Mouse (Mus musculus) hindbrain, embryonic 13.5 days (tissue): ENCODE data around the gene Serpina1e. TPM values are rescaled to one million over a fixed set of nuclear protein-coding genes. Genes with fewer than 3 reads are reported as not detected.

Experiments used
- ATAC-seq: fragments of 200-750 bp; cut with Nextera tagmentation; 2 replicates; pipeline ENCODE4 v1.8.0; 2017; ENCODE audit warnings: moderate TSS enrichment; ENCODE audit not compliant: low FRiP score
- H3K27ac ChIP-seq: fragments of 300-500 bp; sonication (generic); 2 replicates; pipeline ENCODE4 v1.5.1; 2015; ENCODE audit warnings: inconsistent platforms, mild to moderate bottlenecking, moderate library complexity
- H3K27me3 ChIP-seq: fragments of 300-500 bp; sonication (generic); 2 replicates; pipeline ENCODE4 v1.6.1; 2015; ENCODE audit warnings: mild to moderate bottlenecking, inconsistent platforms
- H3K36me3 ChIP-seq: fragments of 300-500 bp; sonication (generic); 2 replicates; pipeline ENCODE4 v1.6.1; 2015; ENCODE audit warnings: mild to moderate bottlenecking, inconsistent platforms
- H3K4me1 ChIP-seq: fragments of 300-500 bp; sonication (generic); replicated peaks from 2 replicates; pipeline ENCODE4 v1.6.1; 2015; ENCODE audit warnings: inconsistent platforms
- H3K4me2 ChIP-seq: fragments of 300-500 bp; sonication (generic); 2 replicates; pipeline ENCODE4 v1.6.1; 2015; ENCODE audit warnings: inconsistent platforms, mild to moderate bottlenecking, moderate library complexity
- H3K4me3 ChIP-seq: fragments of 300-500 bp; sonication (generic); 2 replicates; pipeline ENCODE4 v1.5.1; 2015; ENCODE audit warnings: mild to moderate bottlenecking, inconsistent platforms
- H3K9ac ChIP-seq: fragments of 300-500 bp; sonication (generic); 2 replicates; pipeline ENCODE4 v1.6.1; 2015; ENCODE audit warnings: mild to moderate bottlenecking, inconsistent platforms
- H3K9me3 ChIP-seq: fragments of 300-500 bp; sonication (generic); 2 replicates; pipeline ENCODE4 v1.6.1; 2016; ENCODE audit warnings: inconsistent platforms
- WGBS: fragments of 180-500 bp; shearing (Covaris S2); methylation state at CpG from one replicate; pipeline ENCODE4 v1.1.7; 2015; 5-methylcytosine and 5-hydroxymethylcytosine counted together
- polyA plus RNA-seq: library from polyadenylated mRNA; unstranded; fragments of >200 nt; fragmentation: Nextera tagmentation; extraction: Ambion mirVana; gene quantifications from 2 replicates; pipeline ENCODE4 v1.2.1, GENCODE M21; 2015

Gene Serpina1e
- polyA plus RNA-seq, 1 experiment from 2014 or later: not detected

DNA sequence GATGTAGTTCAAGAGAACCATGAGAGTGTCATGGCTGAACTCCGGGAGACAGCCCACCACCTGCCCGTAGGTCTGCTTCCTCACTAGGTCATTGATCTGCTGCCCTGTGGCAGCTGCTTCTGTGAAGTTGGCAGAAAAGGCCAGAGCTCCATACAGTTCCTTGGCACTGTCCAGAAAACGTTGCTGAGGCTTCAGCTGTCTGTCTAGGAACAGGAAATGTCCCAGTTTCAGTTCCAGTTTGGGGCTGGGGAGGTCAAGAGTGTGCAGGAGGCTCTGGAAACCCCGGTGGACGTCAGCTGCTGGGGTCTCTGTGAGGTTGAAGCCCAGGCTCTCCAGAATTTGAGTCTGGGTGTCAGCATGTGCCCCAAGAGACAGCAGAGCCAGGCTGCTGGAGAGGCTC is 27.1 kb upstream of the Serpina1e start:
- Histone ChIP-seq H3K27ac (no peak overlapping the region), H3K4me1 (no peaks in the 10 kb centered on the region), H3K9me3 (no peaks in the 10 kb centered on the region), H3K9ac (no peak overlapping the region), H3K4me3 (no peak overlapping the region), H3K36me3 (no peaks in the 10 kb centered on the region), H3K4me2 (no peak overlapping the region), H3K27me3 (no peaks in the 10 kb centered on the region)
- 75% methylated on average over 5 of the region's 5 CpGs for WGBS
- no peak for ATAC-seq

DNA sequence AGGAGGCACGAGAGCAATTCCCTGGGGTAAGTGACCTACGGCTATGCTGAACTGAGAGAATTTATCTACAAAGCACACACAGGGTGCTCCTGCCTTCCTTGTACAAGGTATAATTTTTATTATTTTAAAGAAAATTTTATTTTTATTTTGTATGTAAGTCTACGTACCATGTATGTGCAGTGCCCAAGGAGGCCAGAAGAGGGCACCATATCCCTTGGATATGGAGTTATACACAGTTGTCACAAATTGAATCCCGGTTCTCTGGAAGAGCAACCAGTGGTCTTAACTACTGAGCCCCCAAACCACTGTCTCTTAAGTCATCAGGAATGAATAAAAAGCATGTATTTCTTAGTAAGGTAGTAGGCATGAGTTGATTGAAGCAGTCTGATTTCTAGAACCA is 26.2 kb upstream of the Serpina1e start:
- H3K4me1 ChIP-seq: no peaks in the 10 kb centered on the region
- no peak for ATAC-seq

DNA sequence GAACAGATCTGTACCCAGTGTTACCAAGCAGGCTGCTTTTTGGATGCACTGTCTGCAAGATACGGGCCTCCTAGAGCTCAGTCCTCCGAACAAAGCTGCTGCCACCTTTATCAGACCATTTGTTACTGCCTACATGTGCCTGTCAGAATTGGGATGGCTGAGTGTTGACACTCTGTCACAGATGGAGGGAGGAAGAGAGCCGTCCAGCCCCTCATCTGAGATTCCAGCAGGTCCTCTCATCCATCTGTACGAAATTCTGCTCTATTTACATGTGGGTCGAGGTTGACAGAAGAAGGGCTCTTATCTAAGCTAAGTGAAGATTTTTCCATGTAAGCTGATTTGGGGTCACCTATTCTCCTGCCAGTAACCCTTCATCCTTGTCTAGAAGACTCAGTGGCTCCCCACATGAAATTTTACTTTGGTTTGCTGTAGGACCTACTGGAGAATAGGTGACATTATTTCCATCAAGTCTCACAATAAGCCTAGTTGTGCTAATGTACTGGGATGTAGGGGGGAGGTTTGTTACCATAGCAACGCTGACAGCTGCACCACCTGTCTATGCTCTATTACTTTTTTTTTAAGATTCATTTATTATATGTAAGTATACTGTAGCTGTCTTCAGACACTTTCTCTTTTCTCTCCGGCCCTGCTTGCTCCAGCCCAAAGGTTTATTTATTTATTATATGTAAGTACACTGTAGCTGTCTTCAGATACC is 23.0 kb upstream of the Serpina1e start:
- no peak overlapping the region for H3K9ac ChIP-seq
- H3K27ac ChIP-seq: no peak overlapping the region
- no peaks in the 10 kb centered on the region for H3K36me3 ChIP-seq
- H3K4me3 ChIP-seq: no peak overlapping the region
- H3K9me3 ChIP-seq: no peaks in the 10 kb centered on the region
- H3K27me3 ChIP-seq: no peaks in the 10 kb centered on the region
- H3K4me1 ChIP-seq: no peaks in the 10 kb centered on the region
- 84% methylated on average over 7 of the region's 7 CpGs for WGBS
- no peak overlapping the region for H3K4me2 ChIP-seq
- ATAC-seq: no peak

More for the DNA sequence above, 26.2 kb upstream of the Serpina1e start:
- no peak overlapping the region for H3K27ac ChIP-seq
- no peak overlapping the region for H3K9ac ChIP-seq
- WGBS: 67% methylated on average over 4 of the region's 4 CpGs
- H3K9me3 ChIP-seq: no peaks in the 10 kb centered on the region
- H3K36me3 ChIP-seq: no peaks in the 10 kb centered on the region
- no peak overlapping the region for H3K4me3 ChIP-seq
- no peaks in the 10 kb centered on the region for H3K27me3 ChIP-seq
- no peak overlapping the region for H3K4me2 ChIP-seq

DNA sequence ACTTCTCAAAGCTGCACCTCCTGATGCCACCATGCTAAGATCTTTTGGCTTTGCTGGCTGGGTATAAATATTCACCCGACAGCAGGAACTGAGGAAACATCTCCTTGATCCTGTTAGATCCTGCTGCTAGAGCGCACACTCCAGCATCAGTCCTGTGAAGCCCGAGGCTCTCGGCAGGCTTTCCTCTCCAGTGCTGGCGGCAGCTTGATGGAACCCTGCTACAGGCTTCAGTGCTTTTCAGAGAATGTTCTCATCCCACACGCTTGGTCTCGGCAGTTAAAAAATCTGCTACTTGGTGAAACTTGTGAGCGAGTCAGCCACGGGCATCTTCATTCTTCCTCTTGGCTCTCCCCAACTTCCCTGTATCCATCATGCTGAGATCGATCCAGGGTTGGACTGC is 19.5 kb upstream of the Serpina1e start:
- Histone ChIP-seq H3K4me3 (no peak overlapping the region), H3K4me1 (no peaks in the 10 kb centered on the region), H3K9me3 (no peaks in the 10 kb centered on the region), H3K27ac (no peak overlapping the region), H3K4me2 (no peak overlapping the region), H3K9ac (no peak overlapping the region), H3K36me3 (no peaks in the 10 kb centered on the region), H3K27me3 (no peaks in the 10 kb centered on the region)
- 90% methylated on average over 10 of the region's 10 CpGs for WGBS
- no peak for ATAC-seq

DNA sequence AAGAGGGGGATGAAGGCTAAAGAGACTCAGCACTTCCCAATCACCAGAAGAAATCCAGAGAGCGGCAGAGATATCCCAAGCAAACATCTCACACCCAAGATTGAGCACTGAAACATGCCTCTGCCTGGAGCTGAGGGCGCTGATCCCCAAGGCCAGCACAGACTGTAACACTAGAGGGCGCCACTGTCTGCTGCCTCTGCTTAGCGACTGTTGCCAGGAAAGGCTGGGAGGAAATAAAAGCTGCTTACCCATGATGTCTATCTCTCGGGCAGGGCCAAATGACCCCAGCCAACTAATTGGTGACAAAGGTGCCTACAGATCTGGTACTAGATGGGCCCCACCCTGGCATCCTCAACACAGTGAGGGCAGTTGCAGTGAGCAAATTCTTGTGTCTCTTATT is 19.1 kb upstream of the Serpina1e start:
- no peaks in the 10 kb centered on the region for H3K9me3 ChIP-seq
- H3K9ac ChIP-seq: no peak overlapping the region
- WGBS: 33% methylated on average over 5 of the region's 5 CpGs
- H3K27ac ChIP-seq: no peak overlapping the region
- H3K27me3 ChIP-seq: no peaks in the 10 kb centered on the region
- H3K36me3 ChIP-seq: no peaks in the 10 kb centered on the region
- no peak overlapping the region for H3K4me2 ChIP-seq
- H3K4me1 ChIP-seq: no peaks in the 10 kb centered on the region
- H3K4me3 ChIP-seq: no peak overlapping the region
- ATAC-seq: no peak

DNA sequence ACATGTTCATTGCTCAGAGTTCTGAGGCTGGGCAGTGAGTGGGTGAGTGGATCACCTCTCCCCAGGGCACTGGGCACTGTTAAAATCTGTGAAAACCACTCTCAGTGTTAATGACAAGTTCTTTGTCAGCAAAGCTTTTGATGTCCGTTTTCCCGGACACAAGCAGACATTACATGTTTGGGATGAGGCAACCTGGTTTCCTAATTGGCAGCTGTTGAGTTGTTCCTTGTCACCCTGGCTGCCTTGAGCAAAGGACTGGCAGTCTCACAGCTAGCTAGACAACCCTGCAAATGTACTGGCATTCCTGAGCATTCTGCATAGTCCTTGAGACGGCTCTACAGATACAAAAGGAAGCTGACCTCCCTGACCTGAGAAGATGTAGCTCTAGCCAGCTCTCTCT is 18.3 kb upstream of the Serpina1e start:
- Histone ChIP-seq H3K9me3 (0 out of 2 replicates have a peak, but pooled peaks cover 3% of the 10 kb centered on the region), H3K4me2 (no peak overlapping the region), H3K9ac (no peak overlapping the region), H3K4me1 (no peaks in the 10 kb centered on the region), H3K27me3 (no peaks in the 10 kb centered on the region), H3K4me3 (no peak overlapping the region), H3K27ac (no peak overlapping the region), H3K36me3 (no peaks in the 10 kb centered on the region)
- 62% methylated on average over 3 of the region's 3 CpGs for WGBS
- no peak for ATAC-seq

DNA sequence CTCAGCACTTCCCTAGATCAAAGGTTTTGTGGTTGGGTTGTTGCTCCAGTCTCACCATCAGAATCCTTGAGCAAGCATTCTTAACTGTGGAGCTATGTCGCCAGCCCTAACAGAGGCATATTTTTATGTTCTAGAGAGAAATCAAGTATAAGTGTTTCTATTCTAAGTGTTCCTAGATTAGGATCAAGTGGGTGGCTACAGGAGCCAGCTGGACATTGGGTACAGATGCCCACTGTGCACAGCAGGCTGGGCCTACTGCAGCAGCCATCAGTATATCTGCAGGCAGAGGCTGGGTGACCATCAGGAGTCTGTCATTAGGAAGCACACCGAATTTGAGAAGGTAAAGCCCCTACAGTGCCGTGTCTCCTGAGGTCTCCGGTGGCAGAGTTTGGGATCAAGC is 12.3 kb upstream of the Serpina1e start:
- Histone ChIP-seq H3K9ac (no peak overlapping the region), H3K9me3 (0 out of 2 replicates have a peak, but pooled peaks cover 3% of the 10 kb centered on the region), H3K36me3 (no peaks in the 10 kb centered on the region), H3K27ac (no peak overlapping the region), H3K4me3 (no peak overlapping the region), H3K4me1 (no peaks in the 10 kb centered on the region), H3K4me2 (no peak overlapping the region), H3K27me3 (no peaks in the 10 kb centered on the region)
- ATAC-seq: no peak
- WGBS: 91% methylated on average over 4 of the region's 4 CpGs

DNA sequence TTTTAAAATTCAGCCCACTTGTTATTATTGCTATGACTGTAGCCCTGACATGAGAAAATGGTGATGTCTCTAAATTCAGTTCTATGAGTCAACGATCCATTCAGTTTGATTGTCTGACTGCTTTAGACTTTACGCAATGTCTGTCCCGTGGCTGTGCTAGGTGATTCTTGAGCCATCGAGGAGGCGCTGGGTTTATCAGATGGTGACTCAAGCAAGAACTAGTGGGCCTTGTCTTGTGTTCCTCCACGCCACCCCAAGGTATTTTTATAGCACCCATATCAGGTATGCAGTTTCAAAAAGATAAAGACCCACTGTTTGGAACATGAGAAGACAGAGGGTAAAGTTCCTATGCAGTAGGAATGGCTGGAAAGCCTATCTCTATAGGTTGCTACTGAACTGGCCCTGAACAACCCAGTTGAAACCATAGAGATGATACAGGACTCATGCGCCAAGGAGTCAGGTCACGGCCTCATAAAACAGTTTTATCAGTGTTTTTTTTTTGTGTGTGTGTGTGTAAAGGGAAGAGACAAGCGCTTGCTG is 10.9 kb upstream of the Serpina1e start:
- Histone ChIP-seq H3K9me3 (0 out of 2 replicates have a peak, but pooled peaks cover 3% of the 10 kb centered on the region), H3K4me1 (no peaks in the 10 kb centered on the region), H3K27me3 (no peaks in the 10 kb centered on the region), H3K36me3 (no peaks in the 10 kb centered on the region), H3K9ac (no peak overlapping the region), H3K4me2 (no peak overlapping the region), H3K4me3 (no peak overlapping the region), H3K27ac (no peak overlapping the region)
- no peak for ATAC-seq
- 90% methylated on average over 9 of the region's 9 CpGs for WGBS

DNA sequence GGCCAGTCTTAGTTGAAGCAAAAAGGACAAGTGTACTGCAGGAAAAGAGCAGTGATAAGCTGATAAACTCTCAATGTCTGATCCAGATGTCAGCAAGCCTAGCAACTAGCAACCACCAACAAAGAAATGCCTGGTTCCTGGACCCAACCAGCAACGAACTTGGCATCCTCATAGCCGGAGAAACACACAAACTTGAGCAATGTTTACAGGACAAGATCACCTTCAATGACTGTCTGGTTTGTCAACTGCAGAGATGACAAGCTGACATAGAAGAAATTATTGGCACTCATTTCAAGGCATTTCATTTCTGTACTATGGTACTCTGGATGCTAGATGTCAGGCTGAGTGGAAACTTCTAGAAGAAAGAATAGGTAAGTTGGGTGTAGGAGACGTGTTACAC is 8.0 kb upstream of the Serpina1e start:
- Histone ChIP-seq H3K9me3 (no peaks in the 10 kb centered on the region), H3K36me3 (no peaks in the 10 kb centered on the region), H3K4me3 (no peak overlapping the region), H3K27ac (no peak overlapping the region), H3K4me1 (no peaks in the 10 kb centered on the region), H3K4me2 (no peak overlapping the region), H3K9ac (no peak overlapping the region), H3K27me3 (no peaks in the 10 kb centered on the region)
- ATAC-seq: no peak
- WGBS: 70% methylated on average over 3 of the region's 3 CpGs

DNA sequence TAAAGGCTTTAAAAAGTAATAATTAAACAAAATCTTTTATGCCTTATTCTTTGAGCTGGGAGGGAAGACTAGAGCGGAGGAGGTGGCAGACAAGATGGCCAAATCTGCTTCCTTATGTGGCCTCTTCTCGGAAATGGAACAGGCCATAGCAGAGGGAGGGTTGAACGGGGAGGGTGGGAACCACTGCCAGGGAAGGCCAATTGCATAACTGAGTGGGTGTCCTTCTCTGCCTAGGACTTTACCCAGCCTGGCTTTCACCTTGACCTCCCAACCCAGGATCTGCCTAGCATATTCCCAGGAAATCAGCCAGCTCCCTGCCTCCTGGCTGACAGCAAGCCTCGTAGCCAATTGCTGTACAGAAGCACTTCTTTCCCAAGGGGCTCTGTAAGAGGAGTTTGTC is 4.5 kb upstream of the Serpina1e start:
- H3K9ac ChIP-seq: no peak overlapping the region
- no peaks in the 10 kb centered on the region for H3K27me3 ChIP-seq
- no peaks in the 10 kb centered on the region for H3K4me1 ChIP-seq
- no peak overlapping the region for H3K4me3 ChIP-seq
- 91% methylated on average over 4 of the region's 4 CpGs for WGBS
- no peaks in the 10 kb centered on the region for H3K36me3 ChIP-seq
- H3K9me3 ChIP-seq: 0 out of 2 replicates have a peak, but pooled peaks cover 10% of the 10 kb centered on the region
- no peak overlapping the region for H3K4me2 ChIP-seq
- ATAC-seq: no peak
- H3K27ac ChIP-seq: no peak overlapping the region

DNA sequence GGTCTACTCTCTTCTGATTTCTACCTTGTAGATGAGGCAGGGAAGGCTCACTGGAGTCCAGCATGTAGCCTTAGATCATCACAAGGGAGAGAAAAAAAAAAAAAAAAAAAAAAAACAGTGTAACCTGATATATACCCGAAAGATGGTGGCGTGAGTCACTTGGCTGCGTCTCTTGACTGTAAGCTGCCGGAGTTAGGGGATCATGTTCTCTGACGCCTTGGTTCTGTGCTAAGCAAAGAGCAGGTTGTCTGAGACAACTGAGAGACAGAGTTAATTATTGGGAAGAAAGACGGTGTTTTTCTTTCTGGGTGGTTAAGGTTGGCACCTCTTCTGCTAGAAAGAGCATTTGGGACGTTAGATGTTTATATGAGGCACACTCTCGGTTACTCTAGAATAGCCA is 4.1 kb upstream of the Serpina1e start:
- ATAC-seq: no peak
- H3K4me1 ChIP-seq: no peaks in the 10 kb centered on the region
- WGBS: 90% methylated on average over 8 of the region's 8 CpGs
- no peak overlapping the region for H3K4me2 ChIP-seq
- no peaks in the 10 kb centered on the region for H3K27me3 ChIP-seq
- H3K27ac ChIP-seq: no peak overlapping the region
- no peaks in the 10 kb centered on the region for H3K36me3 ChIP-seq
- 0 out of 2 replicates have a peak, but pooled peaks cover 11% of the 10 kb centered on the region for H3K9me3 ChIP-seq
- H3K9ac ChIP-seq: no peak overlapping the region
- H3K4me3 ChIP-seq: no peak overlapping the region

DNA sequence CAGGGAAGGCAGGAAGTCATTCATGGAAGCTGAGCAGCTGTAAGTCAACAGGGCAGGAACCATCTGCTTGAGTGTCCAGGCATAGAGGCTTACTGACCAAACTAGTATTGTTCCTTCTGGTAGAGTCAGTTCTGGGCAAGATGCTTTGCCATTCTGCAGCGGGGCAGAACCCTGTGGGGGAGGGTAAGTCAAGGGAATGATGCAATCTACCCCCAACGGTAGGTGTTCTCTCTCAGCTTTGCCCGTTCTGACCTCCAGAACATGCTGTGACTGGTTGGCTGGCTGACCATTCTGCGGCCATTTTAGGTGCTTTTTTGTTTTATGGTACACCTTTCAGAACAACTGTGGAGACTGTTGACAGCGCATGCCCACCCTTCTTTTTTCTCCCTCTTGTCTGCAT is 3.6 kb upstream of the Serpina1e start:
- no peak for ATAC-seq
- H3K9me3 ChIP-seq: 0 out of 2 replicates have a peak, but pooled peaks cover 11% of the 10 kb centered on the region
- H3K4me3 ChIP-seq: no peak overlapping the region
- no peak overlapping the region for H3K9ac ChIP-seq
- H3K27me3 ChIP-seq: no peaks in the 10 kb centered on the region
- H3K4me1 ChIP-seq: no peaks in the 10 kb centered on the region
- no peaks in the 10 kb centered on the region for H3K36me3 ChIP-seq
- no peak overlapping the region for H3K27ac ChIP-seq
- 85% methylated on average over 5 of the region's 5 CpGs for WGBS
- H3K4me2 ChIP-seq: no peak overlapping the region

DNA sequence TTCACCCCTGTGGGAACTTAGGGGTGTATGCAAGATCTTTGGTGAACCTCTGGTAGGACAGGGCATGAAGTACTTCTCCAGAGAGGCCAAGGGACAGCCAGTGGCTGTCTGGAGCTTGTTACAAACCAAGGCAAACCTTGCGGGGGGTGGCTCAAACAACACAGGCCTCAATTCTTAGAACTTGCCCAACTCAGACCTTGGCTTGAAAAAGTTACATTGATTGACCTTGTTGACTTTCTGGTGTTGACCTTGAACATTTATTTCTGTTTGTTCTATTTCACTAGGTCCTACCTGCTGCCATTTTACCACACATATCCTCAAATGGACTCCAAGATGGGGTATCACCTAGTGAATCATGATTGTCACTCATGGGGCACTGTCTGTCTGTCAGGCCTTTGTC is 2.9 kb upstream of the Serpina1e start:
- ATAC-seq: no peak
- no peaks in the 10 kb centered on the region for H3K4me1 ChIP-seq
- 0 out of 2 replicates have a peak, but pooled peaks cover 11% of the 10 kb centered on the region for H3K9me3 ChIP-seq
- H3K4me3 ChIP-seq: no peak overlapping the region
- H3K27ac ChIP-seq: no peak overlapping the region
- no peak overlapping the region for H3K4me2 ChIP-seq
- H3K27me3 ChIP-seq: no peaks in the 10 kb centered on the region
- 100% methylated on average over 1 of the region's 1 CpGs for WGBS
- no peaks in the 10 kb centered on the region for H3K36me3 ChIP-seq
- H3K9ac ChIP-seq: no peak overlapping the region
